Mouse (Mus musculus): ENCODE data around the gene Gm45234. TPM values are rescaled to one million over a fixed set of nuclear protein-coding genes. Genes with fewer than 3 reads are reported as not detected.

The Gm45234 gene
- polyA plus RNA-seq, 1 experiment from 2014 or later, result not detected

- 1% methylated on average over 5 of the region's 5 CpGs for WGBS
- H3K9me3 ChIP-seq, result no peaks in the 10 kb centered on the region
- H3K4me1 ChIP-seq, result peaks cover 38% of the 10 kb centered on the region
- H3K27ac ChIP-seq, result peak overlapping the region; percentile 99
- ATAC-seq (ENCODE audit: low FRiP score, low read depth), result no peak
- H3K27me3 ChIP-seq, result peaks cover 31% of the 10 kb centered on the region; the same call in 1 of the 2 replicates
- H3K9ac ChIP-seq, result peak overlapping the region; percentile 55
- no peaks in the 10 kb centered on the region; the same call in 1 of the 2 replicates for H3K36me3 ChIP-seq
- H3K4me3 ChIP-seq, result peak overlapping the region; percentile 79; the same call in 1 of the 2 replicates
- peak overlapping the region; percentile 90 for H3K4me2 ChIP-seq (replicated peaks)
These were observed 3.4 kb upstream of the Gm45234 start for GRCm38 (mm10) chr6:124759259-124759658.

GRCm38 (mm10) chr6:124758849-124759232, 3.0 kb upstream of the Gm45234 start:
- WGBS, result 57% methylated on average over 2 of the region's 2 CpGs
- Histone ChIP-seq H3K9me3 (no peaks in the 10 kb centered on the region), H3K4me3 (peak overlapping the region; percentile 79; the same call in 1 of the 2 replicates), H3K4me1 (peaks cover 42% of the 10 kb centered on the region), H3K27ac (peak overlapping the region; percentile 99), H3K4me2 (replicated peaks) (peak overlapping the region; percentile 90), H3K36me3 (no peaks in the 10 kb centered on the region; the same call in 1 of the 2 replicates), H3K9ac (peak overlapping the region; percentile 55), H3K27me3 (peaks cover 27% of the 10 kb centered on the region; the same call in 1 of the 2 replicates)
- ATAC-seq (ENCODE audit: low FRiP score, low read depth), result no peak

- H3K27ac ChIP-seq, result peak overlapping the region; percentile 99
- H3K4me1 ChIP-seq, result peaks cover 48% of the 10 kb centered on the region
- 38% methylated on average over 5 of the region's 5 CpGs for WGBS
- H3K9me3 ChIP-seq, result no peaks in the 10 kb centered on the region
- H3K9ac ChIP-seq, result peak overlapping the region; percentile 94
- ATAC-seq (ENCODE audit: low FRiP score, low read depth), result no peak; the same call in 1 of the 2 replicates
- peak overlapping the region; percentile 79 for H3K4me3 ChIP-seq
- peak overlapping the region; percentile 90 for H3K4me2 ChIP-seq (replicated peaks)
- H3K27me3 ChIP-seq, result peaks cover 21% of the 10 kb centered on the region; the same call in 1 of the 2 replicates
- H3K36me3 ChIP-seq, result peaks cover under 1% of the 10 kb centered on the region; the same call in 1 of the 2 replicates
These were observed 2.4 kb upstream of the Gm45234 start for GRCm38 (mm10) chr6:124757909-124758848.

GRCm38 (mm10) chr6:124757351-124757880, 1.6 kb upstream of the Gm45234 start:
- Histone ChIP-seq H3K4me3 (peak overlapping the region; percentile 79), H3K27ac (peak overlapping the region; percentile 99), H3K4me2 (replicated peaks) (peak overlapping the region; percentile 90), H3K27me3 (peaks cover 14% of the 10 kb centered on the region; the same call in 1 of the 2 replicates), H3K9me3 (no peaks in the 10 kb centered on the region), H3K4me1 (peaks cover 51% of the 10 kb centered on the region), H3K9ac (peak overlapping the region; percentile 94), H3K36me3 (peaks cover 8% of the 10 kb centered on the region; the same call in 1 of the 2 replicates)
- WGBS, result 10% methylated on average over 5 of the region's 5 CpGs
- ATAC-seq (ENCODE audit: low FRiP score, low read depth), result no peak

GRCm38 (mm10) chr6:124756652-124757350, 980 bp upstream of the Gm45234 start:
- Histone ChIP-seq H3K36me3 (peaks cover 13% of the 10 kb centered on the region; the same call in 1 of the 2 replicates), H3K27me3 (peaks cover 12% of the 10 kb centered on the region; the same call in 1 of the 2 replicates), H3K27ac (peak overlapping the region; percentile 99), H3K4me2 (replicated peaks) (peak overlapping the region; percentile 90), H3K4me3 (peak overlapping the region; percentile 79), H3K9me3 (no peaks in the 10 kb centered on the region), H3K9ac (peak overlapping the region; percentile 94), H3K4me1 (peaks cover 51% of the 10 kb centered on the region)
- 1% methylated on average over 50 of the region's 54 CpGs for WGBS
- peak; percentile 78 for ATAC-seq (ENCODE audit: low FRiP score, low read depth)

- peaks cover 13% of the 10 kb centered on the region; the same call in 1 of the 2 replicates for H3K36me3 ChIP-seq
- peak overlapping the region; percentile 99 for H3K27ac ChIP-seq
- WGBS, result 3% methylated on average over 3 of the region's 3 CpGs
- H3K4me1 ChIP-seq, result peaks cover 51% of the 10 kb centered on the region
- no peaks in the 10 kb centered on the region for H3K9me3 ChIP-seq
- peaks cover 4% of the 10 kb centered on the region; the same call in 1 of the 2 replicates for H3K27me3 ChIP-seq
- H3K4me3 ChIP-seq, result peak overlapping the region; percentile 79
- ATAC-seq (ENCODE audit: low FRiP score, low read depth), result no peak
- peak overlapping the region; percentile 90 for H3K4me2 ChIP-seq (replicated peaks)
- H3K9ac ChIP-seq, result peak overlapping the region; percentile 94
These were observed 515 bp downstream of the Gm45234 start for GRCm38 (mm10) chr6:124755306-124755705.

GRCm38 (mm10) chr6:124753861-124754260, 2.0 kb downstream of the Gm45234 start:
- Histone ChIP-seq H3K4me2 (replicated peaks) (peak overlapping the region; percentile 90; the same call in 1 of the 2 replicates), H3K4me3 (no peak overlapping the region), H3K27ac (no peak overlapping the region), H3K9ac (no peak overlapping the region), H3K36me3 (peaks cover 26% of the 10 kb centered on the region), H3K27me3 (no peaks in the 10 kb centered on the region), H3K4me1 (peaks cover 43% of the 10 kb centered on the region), H3K9me3 (no peaks in the 10 kb centered on the region)
- WGBS, result 79% methylated on average over 2 of the region's 2 CpGs
- ATAC-seq (ENCODE audit: low FRiP score, low read depth), result no peak

- Histone ChIP-seq H3K27me3 (no peaks in the 10 kb centered on the region), H3K9ac (no peak overlapping the region), H3K4me1 (peaks cover 40% of the 10 kb centered on the region), H3K4me3 (no peak overlapping the region), H3K4me2 (replicated peaks) (no peak overlapping the region), H3K9me3 (no peaks in the 10 kb centered on the region), H3K36me3 (peaks cover 52% of the 10 kb centered on the region), H3K27ac (no peak overlapping the region)
- ATAC-seq (ENCODE audit: low FRiP score, low read depth), result no peak
- WGBS, result 86% methylated on average over 8 of the region's 8 CpGs
These were observed 5.4 kb downstream of the Gm45234 start for GRCm38 (mm10) chr6:124750405-124750804.

- Histone ChIP-seq H3K9me3 (no peaks in the 10 kb centered on the region), H3K4me1 (peaks cover 28% of the 10 kb centered on the region), H3K27me3 (no peaks in the 10 kb centered on the region), H3K36me3 (peaks cover 67% of the 10 kb centered on the region), H3K9ac (peak overlapping the region; percentile 84; the same call in 1 of the 2 replicates), H3K4me2 (replicated peaks) (peak overlapping the region; percentile 94), H3K4me3 (peak overlapping the region; percentile 54), H3K27ac (no peak overlapping the region; the same call in 1 of the 2 replicates)
- no peak for ATAC-seq (ENCODE audit: low FRiP score, low read depth)
- WGBS, result 90% methylated on average over 7 of the region's 7 CpGs
These were observed 8.9 kb downstream of the Gm45234 start for GRCm38 (mm10) chr6:124746654-124747632.

- Histone ChIP-seq H3K36me3 (peaks cover 67% of the 10 kb centered on the region), H3K27ac (peak overlapping the region; percentile 88)
These were observed 9.6 kb downstream of the Gm45234 start for GRCm38 (mm10) chr6:124746296-124746605.

More at GRCm38 (mm10) chr6:124746296-124746605, 9.6 kb downstream of the Gm45234 start:
- Histone ChIP-seq H3K9ac (peak overlapping the region; percentile 84), H3K4me1 (peaks cover 33% of the 10 kb centered on the region), H3K4me2 (replicated peaks) (peak overlapping the region; percentile 94), H3K9me3 (no peaks in the 10 kb centered on the region), H3K27me3 (no peaks in the 10 kb centered on the region), H3K4me3 (peak overlapping the region; percentile 54)
- WGBS, result 16% methylated on average over 8 of the region's 8 CpGs
- peak; percentile 4; the same call in 1 of the 2 replicates for ATAC-seq (ENCODE audit: low FRiP score, low read depth)
